Mouse (Mus musculus) embryonic facial prominence, embryonic 15.5 days (tissue): ENCODE data around the gene Tnfsf13. TPM values are rescaled to one million over a fixed set of nuclear protein-coding genes. Genes with fewer than 3 reads are reported as not detected.

Experiments
- ATAC-seq: fragments of 200-750 bp; cut with Nextera tagmentation; 2 replicates; pipeline ENCODE4 v1.8.0; 2017; ENCODE audit warnings: low read depth, moderate TSS enrichment; ENCODE audit not compliant: insufficient number of reproducible peaks, low FRiP score, low TSS enrichment
- H3K27ac ChIP-seq: fragments of 300-500 bp; sonication (generic); replicated peaks from 2 replicates; pipeline ENCODE4 v1.5.1; 2015; ENCODE audit warnings: mild to moderate bottlenecking, inconsistent platforms
- H3K27me3 ChIP-seq: fragments of 300-500 bp; sonication (generic); 2 replicates; pipeline ENCODE4 v1.6.1; 2015; ENCODE audit warnings: inconsistent platforms
- H3K36me3 ChIP-seq: fragments of 300-500 bp; sonication (generic); 2 replicates; pipeline ENCODE4 v1.6.1; 2015; ENCODE audit warnings: mild to moderate bottlenecking, inconsistent platforms
- H3K4me1 ChIP-seq: fragments of 300-500 bp; sonication (generic); 2 replicates; pipeline ENCODE4 v1.6.1; 2015; ENCODE audit warnings: inconsistent platforms
- H3K4me2 ChIP-seq: fragments of 300-500 bp; sonication (generic); replicated peaks from 2 replicates; pipeline ENCODE4 v1.6.1; 2015; ENCODE audit warnings: mild to moderate bottlenecking, inconsistent platforms
- H3K4me3 ChIP-seq: fragments of 300-500 bp; sonication (generic); replicated peaks from 2 replicates; pipeline ENCODE4 v1.5.1; 2015; ENCODE audit warnings: mild to moderate bottlenecking, inconsistent platforms
- H3K9ac ChIP-seq: fragments of 300-500 bp; sonication (generic); 2 replicates; pipeline ENCODE4 v1.6.1; 2015; ENCODE audit warnings: inconsistent platforms
- H3K9me3 ChIP-seq: fragments of 300-500 bp; sonication (generic); replicated peaks from 2 replicates; pipeline ENCODE4 v1.6.1; 2016; ENCODE audit warnings: inconsistent platforms
- WGBS: fragments of 180-500 bp; shearing (Covaris S2); methylation state at CpG from one replicate; pipeline ENCODE4 v1.1.7; 2015; 5-methylcytosine and 5-hydroxymethylcytosine counted together
- polyA plus RNA-seq: library from polyadenylated mRNA; unstranded; fragments of >200 nt; fragmentation: Nextera tagmentation; extraction: Ambion mirVana; gene quantifications from 2 replicates; pipeline ENCODE4 v1.2.1, GENCODE M21; 2015

The Tnfsf13 gene
- polyA plus RNA-seq, 1 experiment from 2014 or later, result 1.1 TPM

GRCm38 (mm10) chr11:69714636-69715329, 29.2 kb upstream of the Tnfsf13 start:
- Histone ChIP-seq H3K4me2 (no peak overlapping the region), H3K4me1 (peaks cover 9% of the 10 kb centered on the region; the same call in 1 of the 2 replicates), H3K27me3 (no peaks in the 10 kb centered on the region), H3K27ac (no peak overlapping the region), H3K4me3 (no peak overlapping the region), H3K9ac (no peak overlapping the region), H3K9me3 (no peaks in the 10 kb centered on the region), H3K36me3 (no peaks in the 10 kb centered on the region)
- ATAC-seq, result no peak
- 47% methylated on average over 18 of the region's 18 CpGs for WGBS

DNA sequence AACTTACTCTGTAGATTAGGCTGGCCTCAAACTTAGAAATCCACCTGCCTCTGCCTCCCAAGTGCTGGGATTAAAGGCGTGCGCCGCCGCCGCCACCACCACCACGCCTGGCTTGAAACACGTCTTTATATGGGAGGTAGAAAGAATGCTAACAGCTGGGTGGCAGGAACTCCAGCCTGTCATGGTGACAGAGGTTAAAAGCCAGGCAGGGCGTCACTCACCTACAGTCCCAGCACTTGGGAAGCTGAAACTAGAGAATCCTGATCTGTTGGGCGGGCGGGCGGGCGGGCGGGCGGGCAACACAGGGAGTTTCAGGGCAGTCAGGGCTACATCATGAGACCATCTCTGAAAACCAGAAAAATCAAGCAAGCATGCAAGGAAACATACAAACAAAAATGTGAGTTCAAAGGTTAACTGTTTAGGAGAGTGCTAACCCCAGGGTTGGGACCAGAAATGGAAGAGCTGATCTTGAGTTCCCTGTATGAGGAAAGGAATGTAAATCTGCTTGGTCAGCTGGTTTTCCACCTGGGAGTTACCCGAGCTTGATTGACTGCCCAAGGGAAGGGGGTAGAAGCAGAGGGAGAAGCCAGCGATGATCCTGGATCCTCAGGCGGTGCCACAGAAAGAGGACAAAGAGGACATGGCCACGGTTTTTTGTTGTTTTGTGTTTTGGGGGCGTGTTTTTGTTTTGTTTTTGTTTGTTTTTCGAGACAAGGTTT, 27.5 kb upstream of the Tnfsf13 start:
- Histone ChIP-seq H3K36me3 (no peaks in the 10 kb centered on the region), H3K27ac (no peak overlapping the region), H3K4me2 (no peak overlapping the region), H3K27me3 (no peaks in the 10 kb centered on the region), H3K9me3 (no peaks in the 10 kb centered on the region), H3K9ac (no peak overlapping the region), H3K4me3 (no peak overlapping the region), H3K4me1 (peaks cover 14% of the 10 kb centered on the region; the same call in 1 of the 2 replicates)
- ATAC-seq, result no peak
- WGBS, result 65% methylated on average over 20 of the region's 20 CpGs

DNA sequence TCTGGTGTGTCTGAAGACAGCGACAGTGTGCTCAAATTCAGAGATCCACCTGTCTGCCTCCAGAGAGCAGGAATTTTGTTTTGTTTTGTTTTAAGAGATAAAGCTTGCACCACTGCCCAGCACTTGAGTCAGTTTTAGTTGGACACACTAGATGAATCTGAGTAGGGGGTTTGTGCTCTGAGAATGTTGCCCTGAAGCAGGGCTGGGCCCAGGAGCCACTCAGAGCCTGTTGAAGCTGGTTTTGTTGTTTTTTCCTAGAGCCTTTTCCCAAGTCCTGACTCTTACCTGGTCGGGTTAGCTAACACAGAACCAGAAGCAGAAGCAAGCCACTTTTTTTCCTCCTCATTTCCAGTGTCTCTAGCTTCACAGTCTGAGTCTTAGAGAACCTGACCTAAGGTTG, 25.5 kb upstream of the Tnfsf13 start:
- ATAC-seq, result no peak
- Histone ChIP-seq H3K4me3 (no peak overlapping the region), H3K9me3 (no peaks in the 10 kb centered on the region), H3K27me3 (no peaks in the 10 kb centered on the region), H3K36me3 (no peaks in the 10 kb centered on the region), H3K4me1 (peaks cover 14% of the 10 kb centered on the region; the same call in 1 of the 2 replicates), H3K27ac (no peak overlapping the region), H3K4me2 (no peak overlapping the region), H3K9ac (no peak overlapping the region)
- 59% methylated on average over 2 of the region's 2 CpGs for WGBS

DNA sequence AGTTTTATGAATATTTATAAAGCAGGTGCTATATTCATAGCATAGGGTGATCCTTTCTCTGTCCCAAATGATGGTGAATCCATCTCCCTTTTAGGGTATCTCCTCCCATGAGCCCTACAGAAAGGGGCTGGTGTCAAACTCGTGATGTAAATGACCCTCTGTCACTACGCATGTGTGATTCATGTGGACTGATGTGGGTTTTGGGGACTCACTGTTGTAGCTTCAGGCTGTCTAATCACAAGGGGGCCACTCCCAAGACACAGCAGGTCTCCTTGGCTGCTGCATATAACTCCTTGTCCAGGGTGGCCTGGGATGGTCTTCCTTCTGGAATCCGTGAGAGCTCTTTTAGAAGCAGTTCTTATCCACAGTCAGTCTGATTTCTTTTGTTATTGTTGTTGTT, 24.9 kb upstream of the Tnfsf13 start:
- Histone ChIP-seq H3K27me3 (no peaks in the 10 kb centered on the region), H3K9ac (no peak overlapping the region), H3K27ac (no peak overlapping the region), H3K36me3 (no peaks in the 10 kb centered on the region), H3K4me2 (no peak overlapping the region), H3K9me3 (no peaks in the 10 kb centered on the region), H3K4me1 (peaks cover 10% of the 10 kb centered on the region; the same call in 1 of the 2 replicates), H3K4me3 (no peak overlapping the region)
- WGBS, result 81% methylated on average over 3 of the region's 3 CpGs
- ATAC-seq, result no peak

GRCm38 (mm10) chr11:69709554-69710446, 24.2 kb upstream of the Tnfsf13 start:
- H3K9me3 ChIP-seq, result no peaks in the 10 kb centered on the region
- no peak for ATAC-seq
- 46% methylated on average over 11 of the region's 11 CpGs for WGBS
- H3K4me1 ChIP-seq, result peaks cover 8% of the 10 kb centered on the region; the same call in 1 of the 2 replicates
- peak overlapping the region; percentile 65 for H3K27ac ChIP-seq
- H3K27me3 ChIP-seq, result no peaks in the 10 kb centered on the region
- no peak overlapping the region for H3K4me3 ChIP-seq
- H3K4me2 ChIP-seq, result no peak overlapping the region
- no peak overlapping the region for H3K9ac ChIP-seq
- no peaks in the 10 kb centered on the region for H3K36me3 ChIP-seq

- 71% methylated on average over 3 of the region's 3 CpGs for WGBS
- H3K4me1 ChIP-seq, result peaks cover 8% of the 10 kb centered on the region; the same call in 1 of the 2 replicates
- no peaks in the 10 kb centered on the region for H3K36me3 ChIP-seq
- ATAC-seq, result no peak
- H3K4me2 ChIP-seq, result no peak overlapping the region
- H3K9me3 ChIP-seq, result no peaks in the 10 kb centered on the region
- no peaks in the 10 kb centered on the region for H3K27me3 ChIP-seq
- peak overlapping the region; percentile 65; the same call in 1 of the 2 replicates for H3K27ac ChIP-seq
- no peak overlapping the region for H3K9ac ChIP-seq
- H3K4me3 ChIP-seq, result no peak overlapping the region
Measured at GRCm38 (mm10) chr11:69708614-69709265, 23.2 kb upstream of the Tnfsf13 start.

- Histone ChIP-seq H3K27me3 (no peaks in the 10 kb centered on the region), H3K4me1 (peaks cover 8% of the 10 kb centered on the region; the same call in 1 of the 2 replicates), H3K4me3 (no peak overlapping the region), H3K9ac (no peak overlapping the region), H3K9me3 (no peaks in the 10 kb centered on the region), H3K27ac (no peak overlapping the region), H3K36me3 (no peaks in the 10 kb centered on the region), H3K4me2 (no peak overlapping the region)
- no peak for ATAC-seq
- WGBS, result 83% methylated on average over 4 of the region's 4 CpGs
Measured at GRCm38 (mm10) chr11:69707873-69708381, 22.3 kb upstream of the Tnfsf13 start.

- no peak overlapping the region for H3K4me3 ChIP-seq
- no peaks in the 10 kb centered on the region for H3K9me3 ChIP-seq
- H3K36me3 ChIP-seq, result no peaks in the 10 kb centered on the region
- no peak overlapping the region for H3K27ac ChIP-seq
- no peak overlapping the region for H3K4me2 ChIP-seq
- peaks cover 8% of the 10 kb centered on the region; the same call in 1 of the 2 replicates for H3K4me1 ChIP-seq
- no peak overlapping the region for H3K9ac ChIP-seq
- 88% methylated on average over 4 of the region's 4 CpGs for WGBS
- no peak for ATAC-seq
- no peaks in the 10 kb centered on the region for H3K27me3 ChIP-seq
Measured at GRCm38 (mm10) chr11:69707480-69707847, 21.9 kb upstream of the Tnfsf13 start.

GRCm38 (mm10) chr11:69706775-69707479, 21.3 kb upstream of the Tnfsf13 start:
- H3K4me1 ChIP-seq, result peaks cover 8% of the 10 kb centered on the region; the same call in 1 of the 2 replicates
- H3K4me2 ChIP-seq, result no peak overlapping the region
- H3K27ac ChIP-seq, result no peak overlapping the region
- H3K9me3 ChIP-seq, result no peaks in the 10 kb centered on the region
- no peak for ATAC-seq
- WGBS, result 51% methylated on average over 6 of the region's 6 CpGs
- H3K4me3 ChIP-seq, result no peak overlapping the region
- no peak overlapping the region for H3K9ac ChIP-seq
- no peaks in the 10 kb centered on the region for H3K27me3 ChIP-seq
- H3K36me3 ChIP-seq, result no peaks in the 10 kb centered on the region

DNA sequence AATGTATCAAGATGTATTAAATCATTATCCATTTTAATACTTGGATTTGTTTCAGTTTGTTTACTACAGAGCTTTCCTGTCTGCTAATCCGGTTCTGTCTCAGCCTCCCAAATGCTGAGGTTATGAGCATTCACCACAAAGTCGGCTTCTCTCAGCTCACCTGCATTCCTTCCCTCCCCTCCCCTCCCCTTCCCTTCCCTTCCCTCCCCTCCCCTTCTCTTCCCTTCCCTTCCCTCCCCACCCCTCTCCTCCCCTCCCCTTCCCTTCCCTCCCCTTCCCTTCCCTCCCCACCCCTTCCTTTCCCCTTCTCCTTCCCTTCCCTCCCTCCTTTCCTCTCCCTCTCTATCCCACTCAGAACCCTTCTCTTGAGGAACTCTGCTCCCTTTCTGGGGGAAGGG, 19.0 kb upstream of the Tnfsf13 start:
- no peaks in the 10 kb centered on the region for H3K27me3 ChIP-seq
- H3K4me2 ChIP-seq, result no peak overlapping the region
- no peak overlapping the region for H3K9ac ChIP-seq
- no peaks in the 10 kb centered on the region for H3K9me3 ChIP-seq
- H3K4me3 ChIP-seq, result no peak overlapping the region
- no peak for ATAC-seq
- H3K27ac ChIP-seq, result no peak overlapping the region
- peaks cover 3% of the 10 kb centered on the region; the same call in 1 of the 2 replicates for H3K4me1 ChIP-seq
- WGBS, result 14% methylated on average over 2 of the region's 2 CpGs
- H3K36me3 ChIP-seq, result no peaks in the 10 kb centered on the region
